10 mouse cellular contexts compared by ENCODE assay signal in the genomic region with DNA sequence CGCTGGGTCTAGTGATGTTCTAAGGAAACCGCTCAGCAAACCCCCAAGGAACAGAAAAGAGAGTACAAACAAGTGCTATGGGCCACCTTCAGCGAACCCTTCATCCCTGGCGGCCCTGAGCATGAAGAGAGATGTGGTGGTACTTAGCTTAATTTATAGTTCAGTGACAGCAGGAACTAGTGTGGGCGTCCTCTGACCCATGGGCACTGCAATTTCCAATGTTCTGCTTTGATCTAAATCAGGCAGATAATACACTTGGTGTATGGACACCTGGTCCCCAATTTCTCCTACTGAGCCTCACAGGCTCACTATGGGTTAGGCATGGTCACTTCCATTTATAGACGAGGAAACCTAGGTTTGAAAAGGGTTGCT. TPM values are rescaled to one million over a fixed set of nuclear protein-coding genes. Genes with fewer than 3 reads are reported as not detected.
DNase-seq lines count a peak whose midpoint lies in the region; ATAC-seq lines count a peak whose summit lies in the region.
"Had no signal": no experiment of that assay in that cellular context is flagged by ENCODE, and none has a peak within 500 bp of the region (broad histone marks: within the 10 kb centered on the region; RNA-seq: fewer than 3 reads in every experiment).

No protein-coding gene starts in this region.

- H3K27ac ChIP-seq in heart, embryonic 11.5 days (ENCODE audit: low read depth, low read length): no peak overlapping the region
- no peak overlapping the region for H3K27ac ChIP-seq in hindbrain, embryonic 14.5 days
- no peak overlapping the region for H3K27ac ChIP-seq in midbrain, embryonic 12.5 days (replicated peaks)

- H3K4me1 ChIP-seq in heart, embryonic 11.5 days (ENCODE audit: control insufficient read depth, insufficient read depth, low read length): no peaks in the 10 kb centered on the region
- H3K4me1 ChIP-seq in hindbrain, embryonic 14.5 days (replicated peaks; ENCODE audit: control insufficient read depth, insufficient read depth, low read length): peaks cover 8% of the 10 kb centered on the region; the same call in 1 of the 2 replicates
- H3K4me1 ChIP-seq in midbrain, embryonic 12.5 days: 0 out of 2 replicates have a peak, but pooled peaks cover 2% of the 10 kb centered on the region

- WGBS in heart, embryonic 11.5 days (ENCODE audit: insufficient replicate concordance): 13% methylated on average over 6 of the region's 6 CpGs
- WGBS in hindbrain, embryonic 14.5 days: 7% methylated on average over 6 of the region's 6 CpGs
- 11% methylated on average over 6 of the region's 6 CpGs for WGBS in midbrain, embryonic 12.5 days

- H3K36me3 ChIP-seq in heart, embryonic 11.5 days (ENCODE audit: control insufficient read depth, insufficient read depth, low read length): no peaks in the 10 kb centered on the region
- no peaks in the 10 kb centered on the region for H3K36me3 ChIP-seq in hindbrain, embryonic 14.5 days (replicated peaks; ENCODE audit: control insufficient read depth, insufficient read depth)
- no peaks in the 10 kb centered on the region for H3K36me3 ChIP-seq in midbrain, embryonic 12.5 days

- H3K4me3 ChIP-seq in heart, embryonic 11.5 days (ENCODE audit: low read depth, low read length): peak overlapping the region; percentile 62
- peak overlapping the region; percentile 54 for H3K4me3 ChIP-seq in hindbrain, embryonic 14.5 days (replicated peaks; ENCODE audit: low read length)
- H3K4me3 ChIP-seq in midbrain, embryonic 12.5 days: peak overlapping the region; percentile 59

- H3K27me3 ChIP-seq in heart, embryonic 11.5 days (ENCODE audit: control insufficient read depth, insufficient read depth, low read length): peaks cover 27% of the 10 kb centered on the region
- peaks cover 13% of the 10 kb centered on the region for H3K27me3 ChIP-seq in hindbrain, embryonic 14.5 days (ENCODE audit: control insufficient read depth, insufficient read depth, low read length)
- peaks cover 34% of the 10 kb centered on the region for H3K27me3 ChIP-seq in midbrain, embryonic 12.5 days

- no peak for DNase-seq in heart, adult 11 months
- DNase-seq in R1 (ENCODE audit: low read depth, low spot score): peak; percentile 16
- DNase-seq in hindbrain, embryonic 14.5 days (ENCODE audit: low spot score): no peak
- DNase-seq in cerebellum, postnatal 10 days: no peak
- DNase-seq in layer of hippocampus, adult 8-10 months (ENCODE audit: low spot score in 2 of 2): no peak
- DNase-seq in adrenal gland, postnatal 36 days: no peak
- DNase-seq: thymus, postnatal 25 days had no signal

- H3K9me3 ChIP-seq in heart, embryonic 11.5 days (replicated peaks; ENCODE audit: control insufficient read depth, low read length): no peaks in the 10 kb centered on the region
- no peaks in the 10 kb centered on the region for H3K9me3 ChIP-seq in hindbrain, embryonic 14.5 days (ENCODE audit: control insufficient read depth, low read length)
- no peaks in the 10 kb centered on the region for H3K9me3 ChIP-seq in midbrain, embryonic 12.5 days

- no peak for ATAC-seq in heart, embryonic 11.5 days (replicated peaks; ENCODE audit: insufficient number of reproducible peaks, low FRiP score, low TSS enrichment)
- no peak for ATAC-seq in hindbrain, embryonic 14.5 days (ENCODE audit: low FRiP score)
- ATAC-seq in midbrain, embryonic 12.5 days (ENCODE audit: low FRiP score, low read depth): no peak

- H3K4me2 ChIP-seq in heart, embryonic 11.5 days: peak overlapping the region; percentile 96
- H3K4me2 ChIP-seq in hindbrain, embryonic 14.5 days (replicated peaks): peak overlapping the region; percentile 95
- peak overlapping the region; percentile 98 for H3K4me2 ChIP-seq in midbrain, embryonic 12.5 days (replicated peaks)

- H3K9ac ChIP-seq in heart, embryonic 11.5 days (ENCODE audit: low read depth, low read length): peak overlapping the region; percentile 66; the same call in 1 of the 2 replicates
- peak overlapping the region; percentile 55 for H3K9ac ChIP-seq in hindbrain, embryonic 14.5 days
- H3K9ac ChIP-seq in midbrain, embryonic 12.5 days (replicated peaks): peak overlapping the region; percentile 66; the same call in 1 of the 2 replicates

RNA-seq across cellular contexts. Expression of a gene that starts 0.3 kb away (rescaled TPM):
- 0.65 and 0.79 TPM in 2 replicates for polyA plus RNA-seq in heart, embryonic 11.5 days (2014; fragmentation: Nextera tagmentation; extraction: Ambion mirVana)
- 5.8 and 10.8 TPM in 2 replicates for polyA plus RNA-seq in hindbrain, embryonic 14.5 days (2014; fragmentation: Nextera tagmentation; extraction: Ambion mirVana)
- polyA plus RNA-seq in midbrain, embryonic 12.5 days (2016; fragmentation: Nextera tagmentation; extraction: Ambion mirVana): 1.0 TPM in 2 replicates
- 1 to 10 TPM; 3.1 to 4.0 (median 3.6) TPM for total RNA-seq in layer of hippocampus, adult 8-10 months (2022)
- 1 to 10 TPM; 5.0 to 8.5 TPM for total RNA-seq in adrenal gland, postnatal 36 days (2021)
- total RNA-seq: hematopoietic stem cell, adult 5-6 weeks had no signal
